Mouse (Mus musculus) layer of hippocampus, adult 11-12 months (tissue): ENCODE measurements at regions not wholly inside any gene's neighbourhood (a gene's known extent, or its start where the extent isn't known, plus 50 kb on each side); places are given as distances from the start of the nearest gene placed in this dataset.

Source experiments
- DNase-seq: peaks from one replicate; pipeline ENCODE4 v3.0.0; 2022; ENCODE audit warnings: low spot score

DNA sequence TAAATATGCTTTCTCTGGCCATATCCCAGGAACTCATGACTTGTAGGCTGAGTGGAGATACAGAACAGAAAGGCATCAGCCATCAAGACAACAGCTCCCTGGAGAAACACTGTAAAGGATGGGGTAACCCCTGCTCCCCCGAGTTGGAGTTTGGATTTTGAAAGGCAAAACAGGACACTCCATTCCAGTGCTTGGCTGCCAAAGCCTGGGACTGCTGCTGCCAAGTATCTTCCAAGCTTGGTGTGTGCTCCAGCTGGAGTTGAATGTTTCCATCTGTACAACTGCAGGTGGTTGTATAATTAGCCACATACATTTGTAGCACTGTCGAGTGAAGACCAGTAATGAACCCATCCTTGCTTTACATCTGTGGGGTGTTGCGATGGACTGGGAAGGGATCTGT lies 62.1 kb downstream of the 4933412E24Rik start:
- DNase-seq, result peak; percentile 85

DNA sequence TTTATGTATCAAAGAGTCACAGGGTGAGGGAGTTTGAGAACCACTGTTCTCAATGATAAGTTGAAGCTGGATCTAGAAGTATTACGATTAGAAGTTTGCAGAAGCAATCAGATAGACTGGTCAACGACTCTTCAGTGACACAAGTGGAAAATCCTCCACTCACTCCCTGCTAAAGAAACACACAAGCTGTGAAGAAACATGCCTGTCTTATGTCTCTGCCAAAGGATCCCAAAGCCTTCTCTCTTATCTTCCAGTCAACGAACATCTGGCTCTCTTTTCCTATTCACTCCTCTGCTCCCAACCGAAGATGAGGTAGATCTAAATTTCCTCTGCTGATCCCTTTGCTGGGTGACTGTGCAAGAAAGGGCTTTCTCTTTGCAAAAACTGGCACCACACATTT lies 62.6 kb downstream of the 4933412E24Rik start:
- DNase-seq, result no peak

DNA sequence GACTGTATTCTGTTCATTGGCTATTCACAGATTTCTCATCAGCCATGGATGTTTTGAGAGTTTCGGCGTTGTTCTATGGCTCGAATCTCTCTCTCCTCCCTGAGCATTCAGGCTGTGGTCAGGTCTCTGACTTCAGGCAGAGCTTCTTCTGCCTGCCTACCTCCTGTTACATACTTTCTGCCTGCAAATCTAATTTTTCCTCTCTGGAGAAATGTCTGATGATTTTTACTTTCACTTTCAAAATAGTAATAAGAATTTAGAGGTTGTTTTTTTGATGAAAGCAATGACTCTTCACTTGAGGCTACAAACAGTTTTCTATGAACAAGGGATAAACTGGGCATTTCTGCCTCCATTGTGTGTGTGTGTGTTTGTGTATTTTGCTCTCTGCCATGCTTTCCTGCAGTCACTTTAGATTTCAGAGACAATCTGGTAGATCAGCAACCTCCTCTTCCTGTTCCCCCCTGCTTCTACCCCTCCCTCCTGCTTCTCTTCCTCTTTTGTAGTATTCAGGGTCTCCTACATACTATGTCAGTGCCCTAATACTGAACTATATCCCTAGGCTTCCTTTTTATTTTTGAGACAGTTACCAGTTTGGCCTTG lies 65.7 kb downstream of the 4933412E24Rik start:
- DNase-seq, result no peak

GRCm38 (mm10) chr15:59945208-59945607 lies 71.2 kb downstream of the 4933412E24Rik start:
- DNase-seq, result no peak

- DNase-seq, result peak; percentile 18
Measured at GRCm38 (mm10) chr15:59936486-59936885, 79.9 kb downstream of the 4933412E24Rik start.

DNA sequence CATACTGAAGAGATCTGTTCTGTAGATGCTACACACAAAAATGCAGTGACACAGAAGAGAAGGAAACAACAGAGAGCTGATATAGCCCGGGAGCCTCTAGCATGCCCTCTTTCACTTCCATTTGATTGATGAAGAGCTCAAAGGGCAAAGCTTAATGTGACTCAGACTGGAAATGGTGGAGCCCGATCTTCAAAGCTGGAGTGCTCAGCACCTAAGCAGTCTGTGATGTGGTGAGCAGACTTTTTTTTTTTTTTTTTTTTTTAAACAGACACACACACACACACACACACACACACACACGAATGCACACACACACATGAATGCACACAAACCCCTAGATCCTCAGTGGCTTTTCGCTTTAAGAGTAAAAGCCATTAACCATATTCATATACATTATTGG lies 102.6 kb downstream of the 4933412E24Rik start:
- DNase-seq, result no peak

DNA sequence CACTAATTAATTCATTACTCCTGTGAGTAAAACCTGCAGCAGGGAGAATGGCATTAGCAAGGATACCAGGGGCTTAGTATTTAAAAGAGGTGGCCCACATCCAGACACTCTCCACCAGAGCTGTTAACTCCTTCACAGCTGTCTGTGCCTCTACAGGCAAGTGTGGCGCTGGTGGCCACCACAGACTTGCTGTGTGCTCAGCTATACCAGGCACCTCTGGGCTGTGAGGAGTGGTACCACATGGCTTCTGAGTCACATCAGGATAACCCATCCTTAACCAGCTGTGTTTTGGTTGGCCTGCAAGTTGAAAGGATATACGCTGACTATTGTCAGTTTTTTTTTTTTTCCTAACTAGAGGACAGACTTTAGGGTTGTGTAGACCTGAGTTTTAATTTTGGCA lies 108.1 kb downstream of the 4933412E24Rik start:
- no peak for DNase-seq

GRCm38 (mm10) chr15:59905832-59906797 lies 110.3 kb downstream of the 4933412E24Rik start:
- no peak for DNase-seq

DNA sequence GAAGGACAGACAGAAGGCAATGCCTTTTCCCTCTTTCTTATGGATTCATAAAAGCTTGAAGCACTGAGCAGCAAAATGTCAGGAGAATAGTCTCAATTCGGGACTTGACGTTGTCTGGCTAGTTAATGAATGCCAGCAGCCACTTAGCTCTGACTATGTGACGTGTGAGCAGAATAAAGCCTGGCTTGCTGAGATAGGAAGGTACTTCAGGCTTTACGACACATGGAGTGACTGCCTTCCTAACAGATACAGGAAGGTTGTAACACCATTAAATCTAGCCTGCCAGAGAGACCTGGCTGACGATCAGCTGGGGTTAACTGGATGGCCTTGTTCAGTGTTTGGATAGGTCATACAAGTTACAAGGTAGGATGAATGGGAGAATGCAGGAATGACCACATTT lies 111.7 kb downstream of the 4933412E24Rik start:
- no peak for DNase-seq

- no peak for DNase-seq
Measured at GRCm38 (mm10) chr15:59888996-59889395, 127.4 kb downstream of the 4933412E24Rik start.

GRCm38 (mm10) chr15:59888131-59888459 lies 128.3 kb downstream of the 4933412E24Rik start:
- no peak for DNase-seq

- no peak for DNase-seq
Measured at GRCm38 (mm10) chr15:59887381-59888130, 128.9 kb downstream of the 4933412E24Rik start.

GRCm38 (mm10) chr15:59886036-59886435 lies 130.4 kb downstream of the 4933412E24Rik start:
- DNase-seq, result no peak

- no peak for DNase-seq
Measured at GRCm38 (mm10) chr15:59882444-59882843, 134.0 kb downstream of the 4933412E24Rik start.

- no peak for DNase-seq
Measured at GRCm38 (mm10) chr15:59880426-59880825, 136.0 kb downstream of the 4933412E24Rik start.

DNA sequence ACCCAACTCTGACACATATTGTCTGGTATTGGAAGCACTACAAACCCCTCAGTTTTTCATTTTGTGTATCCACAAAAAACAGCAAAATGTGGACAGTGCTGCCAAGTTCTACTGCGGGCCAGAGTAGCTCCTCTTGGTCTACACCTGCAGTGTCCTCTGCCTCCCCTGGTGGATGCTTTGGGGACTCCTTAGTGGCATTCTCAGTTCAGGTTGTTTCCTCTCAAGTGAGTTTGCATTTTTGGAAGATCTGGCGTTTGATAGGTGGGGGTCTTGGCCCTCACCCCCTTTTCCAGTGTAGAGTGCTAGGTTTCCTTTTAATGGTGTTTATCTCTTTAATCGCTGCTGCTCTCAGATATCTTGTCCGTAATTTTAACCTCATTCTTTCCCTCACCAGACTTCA lies 137.1 kb downstream of the 4933412E24Rik start:
- DNase-seq, result no peak

DNA sequence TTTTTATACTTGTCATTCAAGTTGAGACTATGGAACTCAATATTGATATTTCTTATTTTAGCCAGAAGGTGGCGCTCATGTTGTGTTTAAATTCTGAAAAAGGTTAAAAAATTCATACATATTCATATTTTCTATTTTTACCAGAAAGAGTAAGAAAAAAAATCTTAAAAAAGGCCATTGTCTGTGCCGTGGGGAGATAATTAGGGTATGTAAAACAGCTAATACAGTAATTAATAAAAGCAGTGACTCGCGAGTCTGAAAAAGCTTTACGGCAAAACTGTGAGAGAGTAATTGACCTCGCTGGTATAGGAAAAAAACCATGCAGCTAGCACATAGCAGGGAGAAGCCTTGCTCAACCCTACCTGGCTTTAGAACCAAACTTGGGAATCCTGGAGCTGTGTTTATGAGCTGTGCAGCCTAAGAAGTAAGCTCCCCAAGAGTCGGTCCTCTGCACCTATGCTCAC lies 140.1 kb downstream of the 4933412E24Rik start:
- DNase-seq, result no peak

DNA sequence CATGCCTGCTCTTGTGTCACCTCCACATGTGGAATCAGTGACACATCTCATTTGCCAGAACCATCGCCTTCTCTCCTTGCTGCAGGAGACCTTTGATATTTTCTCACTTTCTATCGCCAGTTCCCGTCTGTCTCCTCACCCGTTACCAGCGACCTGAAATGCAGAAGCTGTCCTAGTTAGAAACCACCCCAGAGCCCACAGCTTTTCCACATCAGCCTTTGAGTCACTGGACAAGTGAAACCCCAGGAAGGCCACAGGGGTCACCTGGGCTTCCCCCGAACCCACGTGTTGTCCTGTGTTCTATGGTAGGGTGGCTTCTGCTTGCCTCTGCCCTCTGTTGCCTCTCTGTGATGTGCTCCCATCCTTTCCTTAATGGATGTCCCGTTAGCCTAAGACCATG lies 149.7 kb downstream of the 4933412E24Rik start:
- no peak for DNase-seq

- DNase-seq, result peak; percentile 39
Measured at GRCm38 (mm10) chr15:59864746-59865499, 151.5 kb downstream of the 4933412E24Rik start.

DNA sequence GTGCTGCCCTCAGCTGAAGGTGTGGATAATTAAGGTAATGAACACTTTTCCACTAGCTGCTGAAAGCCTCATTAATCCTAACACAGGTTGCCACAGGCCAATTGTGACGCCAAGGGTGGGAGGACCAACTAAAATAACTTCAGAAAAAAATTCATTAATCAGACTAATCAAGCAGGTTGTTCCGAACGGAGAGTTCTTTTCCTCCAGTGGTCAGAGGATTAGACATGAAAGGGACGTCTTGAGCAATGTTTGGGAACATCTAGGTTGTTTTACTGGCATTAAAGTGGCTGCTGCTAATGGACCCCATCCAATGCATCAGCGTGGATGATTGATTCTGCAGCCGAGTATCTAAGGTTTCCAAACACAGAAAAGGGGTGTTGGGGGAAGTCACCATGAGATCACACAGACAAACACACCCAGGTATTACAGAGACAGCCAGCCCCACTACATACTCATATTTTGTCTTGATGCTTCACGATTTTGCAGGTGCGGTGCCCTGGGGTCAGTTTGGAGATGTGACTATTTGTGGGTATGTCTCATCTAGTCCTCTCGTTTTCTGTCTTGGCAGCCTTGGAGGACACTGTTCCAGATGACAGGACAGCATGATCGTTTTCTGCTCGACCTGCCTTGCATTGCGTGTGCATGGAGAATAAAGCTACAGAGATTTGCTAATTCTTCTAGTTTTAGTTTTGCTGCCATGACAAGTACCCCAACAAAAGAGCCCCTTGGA lies 164.0 kb downstream of the 4933412E24Rik start:
- no peak for DNase-seq

GRCm38 (mm10) chr15:59845158-59845739 lies 171.2 kb downstream of the 4933412E24Rik start:
- DNase-seq, result no peak
